Mouse (Mus musculus): Measurements from ENCODE around the gene Rab7.

GRCm38 (mm10) chr6:88088971-88089370 lies 43.9 kb upstream of the Rab7 start:
- no peak for TF ChIP-seq GATA1 (IDR thresholded peaks at IDR 0.05; ENCODE audit: borderline replicate concordance, low read length)
- no peak for TF ChIP-seq FLI1 (IDR thresholded peaks at IDR 0.05; ENCODE audit: low read length)

All from megakaryocyte, embryonic 14.5 days (primary cell).